Mouse (Mus musculus) right cerebral cortex, postnatal 4 days (tissue): ENCODE results near the gene Fam107a.

Experiments used
- DNase-seq: peaks from one replicate; pipeline ENCODE4 v3.0.0-alpha.2; 2022

Fam107a gene

DNA sequence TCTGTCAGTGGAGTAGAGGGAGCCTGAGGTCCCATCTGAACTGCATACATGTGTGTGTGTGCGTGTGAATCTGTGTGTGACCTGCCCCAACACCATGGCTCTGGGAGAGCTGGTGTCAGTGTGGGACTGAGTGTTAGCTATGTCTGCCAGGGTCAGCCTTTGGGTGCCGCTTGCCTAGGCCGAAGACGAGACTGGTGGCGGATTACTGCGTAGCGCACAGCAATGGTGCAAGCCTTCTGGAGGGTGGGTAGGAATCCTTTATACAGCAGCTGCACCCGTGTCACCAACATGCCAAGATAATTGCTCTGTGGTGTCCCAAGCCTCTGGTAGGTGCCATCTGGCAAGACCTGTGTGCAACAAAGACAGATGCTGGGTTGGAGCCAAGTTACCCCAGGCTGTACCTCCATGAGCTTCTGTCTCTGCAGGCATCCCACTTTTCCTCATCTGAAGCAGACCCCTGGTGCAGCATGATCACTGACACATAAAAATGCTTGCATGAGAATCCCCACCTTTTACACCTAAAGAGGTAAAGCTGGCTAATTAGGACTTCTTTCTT, 66.4 kb downstream of the Fam107a start:
- DNase-seq = no peak

DNA sequence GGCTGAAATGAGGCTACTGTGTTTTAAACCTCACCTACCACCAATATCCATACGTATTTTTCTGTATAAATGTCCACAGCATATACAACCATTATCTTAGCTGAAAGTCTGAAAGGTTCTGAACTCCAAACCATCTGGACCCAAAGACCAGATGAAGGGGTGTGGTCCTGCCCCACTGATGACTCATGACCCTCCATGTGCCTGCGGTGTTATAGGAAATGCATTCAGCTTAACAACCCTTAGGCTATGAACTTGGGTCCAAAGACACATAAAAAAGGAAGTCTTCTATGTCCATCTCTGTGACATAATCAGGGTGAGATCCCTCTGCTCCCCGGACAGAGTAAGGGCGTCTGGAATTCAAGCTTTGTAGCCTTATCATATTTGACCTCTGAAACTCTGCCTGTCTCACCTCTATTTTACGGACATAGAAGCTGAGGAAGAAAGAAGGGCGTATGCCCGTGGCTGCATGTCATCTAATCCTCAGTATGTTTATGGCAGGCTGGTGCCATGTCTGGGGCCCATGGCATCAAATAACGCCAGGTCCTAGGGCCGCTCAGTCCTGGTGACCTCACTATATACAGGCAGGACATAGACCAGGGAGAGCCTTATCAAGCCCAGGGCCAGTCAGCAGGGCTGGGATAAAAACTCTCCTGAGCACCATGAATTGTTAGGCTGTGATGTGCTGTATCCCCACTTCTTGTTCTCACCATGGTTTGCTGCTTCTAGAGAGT, 67.5 kb downstream of the Fam107a start:
- no peak for DNase-seq

GRCm38 (mm10) chr14:8249206-8249605, 68.6 kb downstream of the Fam107a start:
- DNase-seq = no peak

GRCm38 (mm10) chr14:8246878-8247277, 70.9 kb downstream of the Fam107a start:
- no peak for DNase-seq
